Mouse (Mus musculus) heart, embryonic 11.5 days (tissue): ENCODE results near the gene Cntn6. TPM values are rescaled to one million over a fixed set of nuclear protein-coding genes. Genes with fewer than 3 reads are reported as not detected.

Source experiments
- ATAC-seq: fragments of 200-750 bp; cut with Nextera tagmentation; replicated peaks from 2 replicates; pipeline ENCODE4 v1.8.0; 2017; ENCODE audit warnings: moderate library complexity; ENCODE audit not compliant: insufficient number of reproducible peaks, low FRiP score, low TSS enrichment
- H3K27ac ChIP-seq: fragments of 300-500 bp; sonication (generic); 2 replicates; pipeline ENCODE4 v1.5.1; 2014; ENCODE audit warnings: mild to moderate bottlenecking, low read depth, low read length
- H3K27me3 ChIP-seq: fragments of 300-500 bp; sonication (generic); 2 replicates; pipeline ENCODE4 v1.6.1; 2014; ENCODE audit warnings: mild to moderate bottlenecking, low read length, mixed read lengths; ENCODE audit not compliant: control insufficient read depth, insufficient read depth
- H3K36me3 ChIP-seq: fragments of 300-500 bp; sonication (generic); 2 replicates; pipeline ENCODE4 v1.6.1; 2014; ENCODE audit warnings: mild to moderate bottlenecking, low read length, moderate library complexity, mixed read lengths; ENCODE audit not compliant: control insufficient read depth, insufficient read depth
- H3K4me1 ChIP-seq: fragments of 300-500 bp; sonication (generic); 2 replicates; pipeline ENCODE4 v1.6.1; 2014; ENCODE audit warnings: low read length; ENCODE audit not compliant: control insufficient read depth, insufficient read depth
- H3K4me2 ChIP-seq: fragments of 300-500 bp; sonication (generic); 2 replicates; pipeline ENCODE4 v1.6.1; 2014; ENCODE audit warnings: mild to moderate bottlenecking, moderate library complexity
- H3K4me3 ChIP-seq: fragments of 300-500 bp; sonication (generic); 2 replicates; pipeline ENCODE4 v1.5.1; 2014; ENCODE audit warnings: low read depth, low read length
- H3K9ac ChIP-seq: fragments of 300-500 bp; sonication (generic); 2 replicates; pipeline ENCODE4 v1.6.1; 2014; ENCODE audit warnings: mild to moderate bottlenecking, low read depth, low read length, moderate library complexity
- H3K9me3 ChIP-seq: fragments of 300-500 bp; sonication (generic); replicated peaks from 2 replicates; pipeline ENCODE4 v1.6.1; 2016; ENCODE audit warnings: low read length; ENCODE audit not compliant: control insufficient read depth
- WGBS: fragments of 180-500 bp; shearing (Covaris S2); extraction: QIAGEN DNeasy Blood & Tissue Kit; methylation state at CpG from one replicate; pipeline ENCODE4 v1.1.7; 2014; ENCODE audit not compliant: insufficient replicate concordance; 5-methylcytosine and 5-hydroxymethylcytosine counted together
- polyA plus RNA-seq: library from polyadenylated mRNA; unstranded; fragments of >200 nt; fragmentation: Nextera tagmentation; extraction: Ambion mirVana; gene quantifications from 2 replicates; pipeline ENCODE4 v1.2.1, GENCODE M21; 2014

The Cntn6 gene
- polyA plus RNA-seq, 1 experiment from 2014 or later, result 0.26 TPM

GRCm38 (mm10) chr6:104600838-104601397, 108.3 kb downstream of the Cntn6 start:
- Histone ChIP-seq H3K36me3 (no peaks in the 10 kb centered on the region), H3K4me1 (no peaks in the 10 kb centered on the region), H3K9ac (no peak overlapping the region), H3K27ac (no peak overlapping the region), H3K27me3 (no peaks in the 10 kb centered on the region), H3K4me3 (no peak overlapping the region), H3K4me2 (no peak overlapping the region), H3K9me3 (no peaks in the 10 kb centered on the region)
- ATAC-seq, result no peak
- WGBS, result 72% methylated on average over 2 of the region's 2 CpGs

DNA sequence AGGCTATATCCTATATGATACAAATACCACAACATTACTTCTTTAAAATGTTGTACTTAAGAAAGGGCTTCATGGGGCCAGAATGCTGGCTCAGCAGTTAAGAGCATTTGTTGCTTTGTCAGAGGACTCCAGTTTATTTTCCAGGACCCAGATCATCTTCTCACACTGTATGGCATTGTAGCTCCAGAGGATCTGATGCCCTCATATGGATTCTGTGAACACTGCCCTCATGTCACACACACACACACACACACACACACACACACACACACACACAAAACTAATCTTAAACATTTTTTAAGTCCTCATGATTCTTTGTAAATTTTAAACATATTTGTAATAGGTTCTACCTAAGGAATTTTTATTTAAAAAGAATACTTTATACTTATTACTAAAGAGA, 110.3 kb downstream of the Cntn6 start:
- Histone ChIP-seq H3K9ac (no peak overlapping the region), H3K27ac (no peak overlapping the region), H3K4me3 (no peak overlapping the region), H3K36me3 (no peaks in the 10 kb centered on the region), H3K27me3 (no peaks in the 10 kb centered on the region), H3K4me2 (no peak overlapping the region), H3K4me1 (no peaks in the 10 kb centered on the region), H3K9me3 (no peaks in the 10 kb centered on the region)
- ATAC-seq, result no peak

DNA sequence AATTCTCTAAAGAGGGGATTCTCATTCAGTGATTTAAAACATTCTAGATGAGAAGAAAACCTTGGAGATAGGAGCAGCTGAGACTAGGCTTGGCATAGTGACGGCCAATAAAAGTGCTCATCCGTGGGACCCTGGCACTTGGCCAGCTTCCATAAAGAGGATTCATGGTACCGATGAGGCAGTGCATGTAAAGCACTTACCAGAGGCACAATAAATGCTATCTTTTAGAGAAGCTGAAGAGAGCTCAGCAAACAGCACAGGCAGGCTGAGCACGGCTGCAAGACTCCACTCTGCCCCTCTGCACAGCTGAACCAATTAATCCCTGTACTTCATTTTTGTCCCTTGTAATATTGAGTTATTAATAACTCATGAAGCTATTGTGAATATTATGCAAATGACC, 110.8 kb downstream of the Cntn6 start:
- ATAC-seq, result no peak
- Histone ChIP-seq H3K9ac (no peak overlapping the region), H3K4me1 (no peaks in the 10 kb centered on the region), H3K4me3 (no peak overlapping the region), H3K27ac (no peak overlapping the region), H3K4me2 (no peak overlapping the region), H3K9me3 (no peaks in the 10 kb centered on the region), H3K36me3 (no peaks in the 10 kb centered on the region), H3K27me3 (no peaks in the 10 kb centered on the region)
- 72% methylated on average over 4 of the region's 4 CpGs for WGBS

DNA sequence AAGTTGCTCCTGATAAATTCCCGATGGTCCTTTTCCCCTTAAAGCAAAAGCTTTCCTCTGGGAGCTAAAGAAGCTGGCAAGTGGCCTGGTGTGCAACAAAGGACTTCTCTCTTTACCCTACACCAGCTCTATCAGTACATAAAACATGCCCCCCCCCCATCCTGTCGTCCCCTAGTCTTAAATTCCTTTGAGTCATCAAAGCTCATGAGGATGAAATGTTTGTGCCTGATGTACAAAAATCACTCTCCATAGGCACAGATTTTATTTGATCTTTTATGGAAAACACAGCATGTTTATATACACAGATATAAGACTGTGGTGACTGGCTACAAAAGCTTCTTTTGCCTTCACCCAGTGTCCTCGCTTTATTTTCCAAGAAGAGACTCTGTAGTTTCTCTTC, 112.6 kb downstream of the Cntn6 start:
- Histone ChIP-seq H3K27ac (no peak overlapping the region), H3K4me2 (no peak overlapping the region), H3K27me3 (no peaks in the 10 kb centered on the region), H3K9ac (no peak overlapping the region), H3K4me3 (no peak overlapping the region), H3K4me1 (no peaks in the 10 kb centered on the region), H3K36me3 (no peaks in the 10 kb centered on the region), H3K9me3 (no peaks in the 10 kb centered on the region)
- 52% methylated on average over 3 of the region's 3 CpGs for WGBS
- no peak for ATAC-seq

- Histone ChIP-seq H3K27me3 (no peaks in the 10 kb centered on the region), H3K4me3 (no peak overlapping the region), H3K27ac (no peak overlapping the region), H3K4me2 (no peak overlapping the region), H3K9ac (no peak overlapping the region), H3K4me1 (no peaks in the 10 kb centered on the region), H3K36me3 (no peaks in the 10 kb centered on the region), H3K9me3 (no peaks in the 10 kb centered on the region)
- 85% methylated on average over 3 of the region's 3 CpGs for WGBS
- ATAC-seq, result no peak
Observed at GRCm38 (mm10) chr6:104653518-104653917, 160.9 kb downstream of the Cntn6 start.

GRCm38 (mm10) chr6:104668701-104669100, 176.1 kb downstream of the Cntn6 start:
- Histone ChIP-seq H3K27me3 (no peaks in the 10 kb centered on the region), H3K9ac (no peak overlapping the region), H3K27ac (no peak overlapping the region), H3K4me2 (no peak overlapping the region), H3K4me3 (no peak overlapping the region), H3K4me1 (no peaks in the 10 kb centered on the region), H3K36me3 (no peaks in the 10 kb centered on the region), H3K9me3 (no peaks in the 10 kb centered on the region)
- ATAC-seq, result no peak
- WGBS, result 73% methylated on average over 2 of the region's 2 CpGs

DNA sequence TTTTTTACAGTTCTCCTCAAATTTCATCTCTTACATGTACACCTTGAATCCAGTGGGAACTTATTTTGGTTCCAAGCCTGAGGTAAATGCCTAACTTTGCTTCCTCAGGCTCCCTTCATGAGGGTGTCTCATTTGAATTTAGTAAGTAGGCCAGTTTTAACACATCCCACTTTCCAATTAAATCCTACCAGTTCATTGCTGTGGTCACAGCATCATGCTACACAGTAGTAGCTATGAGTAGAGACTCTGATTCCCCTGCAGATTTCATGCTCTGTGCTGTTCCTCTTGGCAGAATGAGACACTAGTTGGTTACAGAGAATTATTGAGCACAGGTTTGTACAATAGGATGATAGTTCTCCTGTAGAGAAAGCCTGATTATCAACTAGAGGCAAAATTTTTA, 181.7 kb downstream of the Cntn6 start:
- no peak for ATAC-seq
- no peak overlapping the region for H3K9ac ChIP-seq
- no peak overlapping the region for H3K4me2 ChIP-seq
- H3K36me3 ChIP-seq, result no peaks in the 10 kb centered on the region
- H3K4me3 ChIP-seq, result no peak overlapping the region
- no peak overlapping the region for H3K27ac ChIP-seq
- H3K9me3 ChIP-seq, result no peaks in the 10 kb centered on the region
- H3K27me3 ChIP-seq, result no peaks in the 10 kb centered on the region
- H3K4me1 ChIP-seq, result no peaks in the 10 kb centered on the region

DNA sequence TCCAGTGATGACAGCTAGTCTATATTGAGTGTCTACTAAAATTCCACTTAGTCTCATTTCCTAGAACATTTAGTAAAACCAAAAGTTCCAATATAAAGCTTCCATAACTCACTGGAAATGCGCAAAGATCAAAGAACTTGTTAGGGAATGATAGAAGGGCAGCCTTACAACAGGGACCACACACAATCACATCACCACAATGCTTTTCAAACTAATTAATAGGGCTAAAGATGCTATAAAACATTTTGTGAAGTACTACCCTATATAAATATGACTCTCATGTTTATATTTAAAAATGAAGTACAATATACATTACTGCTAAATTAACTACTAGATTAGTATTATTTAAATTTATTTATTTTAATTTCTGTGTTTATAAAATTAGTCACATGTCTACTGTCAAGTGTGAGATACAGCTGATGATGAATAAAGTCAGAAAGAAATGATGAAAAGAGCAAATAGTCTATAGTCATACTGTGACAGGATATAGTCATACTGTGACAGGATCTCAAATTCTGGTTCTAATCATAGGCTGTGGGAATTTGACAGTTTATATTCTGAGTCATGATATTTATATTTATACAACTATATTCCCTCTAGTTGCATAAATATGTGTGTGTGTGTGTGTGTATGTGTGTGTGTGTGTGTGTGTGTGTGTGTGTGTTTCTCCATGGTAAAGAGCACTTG, 187.4 kb downstream of the Cntn6 start:
- Histone ChIP-seq H3K4me2 (no peak overlapping the region), H3K4me1 (no peaks in the 10 kb centered on the region), H3K36me3 (no peaks in the 10 kb centered on the region), H3K9me3 (no peaks in the 10 kb centered on the region), H3K27ac (no peak overlapping the region), H3K27me3 (no peaks in the 10 kb centered on the region), H3K4me3 (no peak overlapping the region), H3K9ac (no peak overlapping the region)
- ATAC-seq, result no peak
- 85% methylated on average over 1 of the region's 1 CpGs for WGBS

GRCm38 (mm10) chr6:104687980-104688379, 195.4 kb downstream of the Cntn6 start:
- H3K9ac ChIP-seq, result no peak overlapping the region
- no peak overlapping the region for H3K4me2 ChIP-seq
- 65% methylated on average over 3 of the region's 3 CpGs for WGBS
- no peak overlapping the region for H3K4me3 ChIP-seq
- H3K36me3 ChIP-seq, result no peaks in the 10 kb centered on the region
- H3K9me3 ChIP-seq, result no peaks in the 10 kb centered on the region
- H3K27me3 ChIP-seq, result no peaks in the 10 kb centered on the region
- no peaks in the 10 kb centered on the region for H3K4me1 ChIP-seq
- no peak overlapping the region for H3K27ac ChIP-seq
- no peak for ATAC-seq
